In the genomic region with DNA sequence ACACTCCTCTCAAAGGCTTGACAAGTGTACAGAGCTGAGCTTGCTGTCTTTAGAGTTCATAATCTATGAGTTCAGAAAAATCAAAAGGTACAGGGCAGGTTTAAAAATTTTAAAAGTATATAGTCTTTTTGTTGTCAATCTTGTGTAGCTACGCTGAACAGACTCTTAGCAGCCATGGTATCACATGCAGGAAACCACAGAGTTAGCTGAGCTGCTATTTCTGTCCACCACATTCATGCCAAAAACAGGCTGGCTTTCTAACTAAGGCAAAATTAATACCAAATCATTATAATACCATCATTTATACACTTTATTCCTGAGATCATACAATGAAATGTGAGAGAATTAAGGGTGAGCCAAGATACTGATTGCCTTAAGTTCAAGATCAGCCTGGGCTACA, we compare ENCODE assay signal across 28 mouse cellular contexts. TPM values are rescaled to one million over a fixed set of nuclear protein-coding genes. Genes with fewer than 3 reads are reported as not detected.
DNase-seq lines count a peak whose midpoint lies in the region; ATAC-seq and TF ChIP-seq lines count a peak whose summit lies in the region.
"Had no signal": no experiment of that assay in that cellular context is flagged by ENCODE, and none has a peak within 500 bp of the region (broad histone marks: within the 10 kb centered on the region; RNA-seq: fewer than 3 reads in every experiment).

No protein-coding gene starts in this region.

- H3K9me3 ChIP-seq in heart, embryonic 13.5 days = no peaks in the 10 kb centered on the region
- H3K9me3 ChIP-seq: forebrain, embryonic 13.5 days; hindbrain, embryonic 13.5 days; kidney, embryonic 15.5 days; limb, embryonic 13.5 days; midbrain, embryonic 10.5 days; midbrain, embryonic 15.5 days; neural tube, embryonic 12.5 days; stomach, embryonic 15.5 days had no signal

- no peak for TF ChIP-seq POLR2A in spleen, adult 2 months (IDR thresholded peaks at IDR 0.05; ENCODE audit: low read depth, low read length)

- ATAC-seq in heart, embryonic 13.5 days (ENCODE audit: extremely low read depth, insufficient number of reproducible peaks, low FRiP score, low TSS enrichment) = no peak
- peak; percentile 54 for ATAC-seq in inflammation-experienced regulatory T-cells, adult 6 months
- ATAC-seq: forebrain, embryonic 13.5 days; midbrain, embryonic 15.5 days had no signal

- no peak for DNase-seq in heart, postnatal 25 days (ENCODE audit: low spot score)
- no peak for DNase-seq in spleen, adult 2 months (ENCODE audit: low read depth in 1 of 2, low spot score in 2 of 2)
- DNase-seq in spleen, adult 12 weeks (ENCODE audit: low spot score) = no peak
- DNase-seq in left cerebral cortex, adult 9 months (ENCODE audit: low spot score in 2 of 2) = no peak
- no peak for DNase-seq in right cerebral cortex, postnatal 4 days
- no peak for DNase-seq in left cerebral cortex, postnatal 4 days
- DNase-seq: adrenal gland, adult 8-10 months; cerebellum, adult 9-10 months; cerebellum, postnatal 36 days; gastrocnemius, postnatal 25 days; heart, postnatal 36 days; kidney, adult 18-20 months; kidney, postnatal 25 days; lung, postnatal 36 days; right cerebral cortex, adult 18-20 months; thymus, postnatal 14 days had no signal

- H3K4me2 ChIP-seq in heart, embryonic 13.5 days = no peak overlapping the region
- H3K4me2 ChIP-seq: forebrain, embryonic 13.5 days; hindbrain, embryonic 13.5 days; kidney, embryonic 15.5 days; limb, embryonic 13.5 days; liver, embryonic 11.5 days; midbrain, embryonic 15.5 days; neural tube, embryonic 12.5 days; stomach, embryonic 15.5 days had no signal

- no peak overlapping the region for H3K9ac ChIP-seq in heart, embryonic 13.5 days
- H3K9ac ChIP-seq: forebrain, embryonic 13.5 days; hindbrain, embryonic 13.5 days; kidney, embryonic 15.5 days; limb, embryonic 13.5 days; midbrain, embryonic 15.5 days; neural tube, embryonic 12.5 days; stomach, embryonic 15.5 days had no signal

- H3K4me1 ChIP-seq in heart, embryonic 13.5 days = peaks cover 18% of the 10 kb centered on the region
- H3K4me1 ChIP-seq in spleen, adult 2 months (ENCODE audit: control insufficient read depth, insufficient read depth, insufficient read length) = peaks cover 60% of the 10 kb centered on the region
- H3K4me1 ChIP-seq: hindbrain, embryonic 13.5 days; kidney, embryonic 15.5 days; midbrain, embryonic 10.5 days; midbrain, embryonic 15.5 days; neural tube, embryonic 12.5 days; stomach, embryonic 15.5 days had no signal

- peak overlapping the region; percentile 62 for H3K27ac ChIP-seq in heart, embryonic 13.5 days (replicated peaks)
- H3K27ac ChIP-seq in spleen, adult 2 months (ENCODE audit: insufficient read depth, low read length) = peak overlapping the region; percentile 81
- H3K27ac ChIP-seq: forebrain, embryonic 13.5 days; hindbrain, embryonic 13.5 days; kidney, embryonic 15.5 days; limb, embryonic 13.5 days; midbrain, embryonic 10.5 days; midbrain, embryonic 15.5 days; neural tube, embryonic 12.5 days had no signal

- TF ChIP-seq CTCF in spleen, adult 2 months (IDR thresholded peaks at IDR 0.05; ENCODE audit: extremely low read depth, insufficient read depth, insufficient read length, insufficient replicate concordance) = no peak

- 80% methylated on average over 1 of the region's 1 CpGs for WGBS in heart, embryonic 13.5 days
- WGBS in spleen, adult 2 months = 11% methylated on average over 1 of the region's 1 CpGs

- intact Hi-C loops in heart, postnatal 25 days (cut with DNase I) = no loop called here
- intact Hi-C loops in left cerebral cortex, postnatal 4 days (cut with DNase I) = no loop called here

- no peaks in the 10 kb centered on the region for H3K27me3 ChIP-seq in heart, embryonic 13.5 days (replicated peaks)
- no peaks in the 10 kb centered on the region for H3K27me3 ChIP-seq in spleen, adult 2 months (ENCODE audit: control insufficient read depth, insufficient read depth, low read length)
- H3K27me3 ChIP-seq: CH12.LX; forebrain, embryonic 13.5 days; hindbrain, embryonic 13.5 days; kidney, embryonic 15.5 days; limb, embryonic 13.5 days; midbrain, embryonic 15.5 days; neural tube, embryonic 12.5 days; stomach, embryonic 15.5 days had no signal

- H3K4me3 ChIP-seq in heart, embryonic 13.5 days = no peak overlapping the region
- H3K4me3 ChIP-seq in spleen, adult 2 months (ENCODE audit: extremely low read depth, insufficient read depth, insufficient read length) = no peak overlapping the region
- H3K4me3 ChIP-seq: forebrain, embryonic 13.5 days; hindbrain, embryonic 13.5 days; kidney, embryonic 15.5 days; limb, embryonic 13.5 days; midbrain, embryonic 10.5 days; midbrain, embryonic 15.5 days; neural tube, embryonic 12.5 days; stomach, embryonic 15.5 days had no signal

- H3K36me3 ChIP-seq in heart, embryonic 13.5 days = no peaks in the 10 kb centered on the region
- no peaks in the 10 kb centered on the region for H3K36me3 ChIP-seq in spleen, adult 2 months (ENCODE audit: control insufficient read depth, insufficient read depth, low read length)
- H3K36me3 ChIP-seq: hindbrain, embryonic 13.5 days; kidney, embryonic 15.5 days; limb, embryonic 13.5 days; midbrain, embryonic 10.5 days; midbrain, embryonic 15.5 days; neural tube, embryonic 12.5 days; stomach, embryonic 15.5 days had no signal

RNA-seq across cellular contexts. Expression of a gene that starts 40.4 kb away (rescaled TPM):
- polyA plus RNA-seq in heart, embryonic 13.5 days (2015; fragmentation: Nextera tagmentation; extraction: Ambion mirVana) = 17.9 and 20.3 TPM in 2 replicates
- 10 to 100 TPM in 1 of 2 experiments, 1 to 10 TPM in 1; 8.0 to 10.9 TPM for total RNA-seq in heart, postnatal 25 days (2021)
- 1.6 and 2.2 TPM in 2 replicates for polyA plus RNA-seq in spleen, adult 2 months (2012; rRNA removed)
- 10 to 100 TPM; 68.5 to 100.0 (median 78.8) TPM for polyA plus RNA-seq in inflammation-experienced regulatory T-cells, adult 6 months (2017; shearing (Covaris generic))
- 10 to 100 TPM; 36.3 to 37.9 TPM for total RNA-seq in left cerebral cortex, postnatal 4 days (2021)

RNA-seq across cellular contexts. Expression of a gene that starts 46.2 kb away (rescaled TPM):
- 49.9 and 50.8 TPM in 2 replicates for polyA plus RNA-seq in heart, embryonic 13.5 days (2015; fragmentation: Nextera tagmentation; extraction: Ambion mirVana)
- 10 to 100 TPM; 30.6 to 34.7 TPM for total RNA-seq in heart, postnatal 25 days (2021)
- 24.1 and 29.9 TPM in 2 replicates for polyA plus RNA-seq in spleen, adult 2 months (2012; rRNA removed)
- 100 to 1,000 TPM in 1 of 3 experiments, 10 to 100 TPM in 2; 47.1 to 105 (median 92.6) TPM for polyA plus RNA-seq in inflammation-experienced regulatory T-cells, adult 6 months (2017; shearing (Covaris generic))
- 100 to 1,000 TPM; 147 to 148 TPM for total RNA-seq in left cerebral cortex, postnatal 4 days (2021)
